Mouse (Mus musculus) left cerebral cortex, postnatal 10 days (tissue): ENCODE data around the gene Cfap58. TPM values are rescaled to one million over a fixed set of nuclear protein-coding genes. Genes with fewer than 3 reads are reported as not detected.

Source experiments
- DNase-seq, 2 experiments: peaks; one replicate each; pipeline ENCODE4 v3.0.0; 2021 to 2022; ENCODE audit warnings: low spot score in 2 of 2, mixed read lengths in 1 of 2; ENCODE audit errors: extremely low spot score in 1 of 2
- intact Hi-C: fragments of 180-260 bp; cut with DNase I; formaldehyde crosslinking; loops from one replicate; pipeline ENCODE4 v1.15.1; 2025
- total RNA-seq, 2 experiments: library from RNA; stranded (reverse); gene quantifications; 2 replicates each; pipeline ENCODE4 v1.2.3; 2021

The Cfap58 gene
- total RNA-seq: 1 to 10 TPM in 1 of 2 experiments, under 1 TPM in 1; 0.54 to 1.2 TPM

DNA sequence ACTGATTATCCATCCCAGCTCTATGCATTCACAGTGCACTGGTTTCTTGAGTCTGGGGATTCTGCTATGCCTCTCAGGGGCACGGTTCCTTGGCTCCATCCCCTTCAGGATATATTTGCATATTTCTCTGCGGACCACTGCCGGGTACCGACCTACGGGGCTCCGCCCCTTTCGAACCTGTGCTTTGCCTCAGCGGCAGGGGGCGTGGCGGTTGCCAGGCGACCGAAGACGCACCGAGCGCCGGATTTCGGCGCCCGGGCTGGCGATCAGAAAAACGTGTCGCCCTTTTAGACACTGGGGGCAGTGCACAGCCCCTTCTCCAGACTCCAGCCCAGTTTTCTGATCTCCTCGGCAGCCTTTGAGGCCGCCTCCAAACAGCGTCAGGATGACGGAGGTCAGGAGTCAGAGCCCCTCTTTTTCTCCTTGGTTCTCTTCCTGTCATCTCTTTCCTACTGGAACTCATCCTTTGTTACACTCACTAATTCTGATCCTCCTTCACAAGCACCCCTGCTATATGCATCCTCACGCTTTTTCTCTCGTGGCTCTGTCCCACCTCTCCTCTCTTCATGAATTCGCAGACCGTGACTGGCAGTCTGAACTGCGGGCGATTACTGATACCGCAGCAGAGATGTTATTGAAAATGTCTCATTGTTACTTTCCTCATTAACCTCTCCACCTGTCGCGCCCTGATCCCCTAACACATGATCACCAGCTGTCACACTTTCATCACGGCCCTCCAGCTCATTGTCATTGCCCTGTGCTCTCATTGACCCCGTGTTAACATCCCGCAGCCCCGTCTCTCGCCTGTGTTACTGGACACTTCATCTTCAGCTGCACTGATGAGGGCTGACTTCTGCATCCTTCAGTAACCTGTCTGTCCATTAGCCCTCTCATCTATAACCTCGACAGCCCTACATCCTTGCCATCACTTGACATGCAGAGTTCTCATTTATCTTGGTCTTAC is at the start of gene Cfap58:
Gene Cfap58, plus strand, starts transcription at position 233 of the 964 bp plus-strand sequence.
- DNase-seq: peak; percentile 26 to 77
- intact Hi-C loops: no loop called here

DNA sequence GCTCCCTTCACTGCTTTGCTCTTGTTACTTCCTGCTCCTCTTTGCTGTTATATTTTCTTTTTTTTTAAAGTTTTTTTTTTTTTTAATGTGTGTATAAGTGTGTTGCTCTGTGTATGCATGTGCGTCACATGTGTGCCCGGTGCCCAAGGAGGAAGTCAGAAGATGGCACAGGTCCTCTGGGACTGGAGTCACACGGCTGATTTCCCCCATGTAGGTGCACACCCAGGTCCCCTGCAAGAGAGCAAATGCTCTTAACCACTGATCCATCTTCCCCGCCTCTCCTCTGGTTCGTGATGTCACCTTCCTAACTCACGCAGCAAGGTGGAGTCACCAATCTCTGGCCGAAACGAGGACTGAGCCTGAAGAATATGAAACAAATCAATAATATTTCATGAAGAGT is 49.4 kb upstream of the Cfap58 start:
- intact Hi-C loops: no loop called here
- DNase-seq: no peak

DNA sequence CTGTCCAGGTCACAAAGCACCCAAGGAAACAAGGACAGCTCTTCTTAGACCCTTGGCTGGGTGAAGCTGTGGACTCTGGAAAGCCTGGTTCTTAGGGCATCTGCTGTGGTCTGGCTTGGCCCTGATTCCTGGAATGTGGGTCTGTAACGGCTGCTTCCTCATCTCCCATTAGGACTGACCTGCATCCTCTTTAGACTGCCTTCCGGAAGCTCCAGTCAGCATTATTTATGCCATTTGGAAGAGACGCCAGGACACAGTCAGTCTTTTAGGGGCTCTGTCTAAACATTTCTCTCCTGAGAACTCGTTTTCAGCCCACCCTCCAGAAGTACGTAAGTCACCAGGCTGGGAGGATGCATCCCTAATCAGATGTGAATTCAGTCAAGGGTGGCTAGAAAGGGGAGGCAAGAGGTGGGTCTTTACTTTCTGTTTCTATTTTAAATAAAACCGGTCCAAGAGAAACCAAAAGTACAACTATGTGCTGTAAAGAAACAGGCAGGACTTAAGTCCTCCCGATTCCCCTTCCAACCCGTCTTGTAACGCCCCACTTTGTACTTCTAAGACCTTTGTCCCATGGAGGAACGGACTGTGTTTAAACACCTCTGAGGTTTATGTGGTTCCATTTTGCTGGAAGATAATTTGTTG is 46.9 kb upstream of the Cfap58 start:
- intact Hi-C loops: no loop called here
- no peak for DNase-seq

DNA sequence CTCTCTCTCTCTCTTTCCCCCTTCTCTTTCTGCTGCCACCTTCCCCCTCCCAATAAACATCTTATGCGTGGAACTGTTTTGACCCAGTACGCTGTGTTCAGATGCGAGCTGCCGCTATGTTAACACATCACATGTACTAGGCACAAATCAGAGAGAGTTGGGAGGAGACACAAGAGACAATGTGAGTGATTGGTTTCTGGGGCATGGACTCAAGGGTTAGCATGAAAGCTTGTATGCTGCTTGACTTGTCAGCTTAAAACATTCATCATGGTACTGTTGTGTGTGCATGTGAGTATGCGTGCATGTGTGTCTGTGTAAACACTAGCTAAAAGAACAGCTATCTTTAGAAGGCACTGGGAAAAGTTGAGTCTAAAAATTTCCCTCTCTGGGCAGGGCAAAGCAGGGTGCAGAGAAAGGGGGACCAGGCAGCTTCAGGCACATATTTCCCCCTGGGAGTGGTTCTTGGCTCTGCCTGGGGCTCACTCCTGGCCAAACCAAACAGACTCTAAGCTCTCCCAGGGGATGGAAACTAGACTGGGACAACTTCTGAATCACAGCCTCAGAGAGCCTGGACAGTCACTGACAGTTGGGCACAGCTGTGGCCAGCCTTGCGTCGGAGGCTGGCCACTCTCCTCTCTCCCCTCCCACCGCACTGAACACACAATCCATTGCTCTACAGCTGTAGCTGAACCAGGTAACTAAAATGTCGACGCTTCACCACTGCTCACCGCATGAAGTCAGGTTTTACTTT is 45.7 kb upstream of the Cfap58 start:
- intact Hi-C loops: no loop called here
- DNase-seq: peak in 1 of 2 experiments; percentile 40

DNA sequence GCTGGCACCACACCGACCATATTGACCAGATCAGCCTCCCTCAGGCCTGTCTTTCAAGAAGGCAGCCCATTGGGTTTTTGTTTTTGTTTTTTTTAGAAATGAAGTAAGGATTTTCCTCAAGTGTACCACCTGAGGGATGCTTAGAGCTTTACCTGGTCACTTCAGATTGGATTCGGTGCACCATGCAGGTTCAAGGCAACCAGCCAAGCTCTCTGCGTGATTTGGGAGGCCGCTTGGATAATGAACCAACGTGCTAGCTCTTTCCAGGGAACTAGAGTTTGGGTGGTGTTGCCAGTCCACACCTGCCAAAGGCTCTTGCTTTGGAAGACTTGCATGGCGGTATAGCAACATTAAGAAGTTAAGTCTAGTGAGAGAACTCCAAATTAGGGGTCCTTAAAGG is 44.4 kb upstream of the Cfap58 start:
- intact Hi-C loops: no loop called here
- no peak for DNase-seq

DNA sequence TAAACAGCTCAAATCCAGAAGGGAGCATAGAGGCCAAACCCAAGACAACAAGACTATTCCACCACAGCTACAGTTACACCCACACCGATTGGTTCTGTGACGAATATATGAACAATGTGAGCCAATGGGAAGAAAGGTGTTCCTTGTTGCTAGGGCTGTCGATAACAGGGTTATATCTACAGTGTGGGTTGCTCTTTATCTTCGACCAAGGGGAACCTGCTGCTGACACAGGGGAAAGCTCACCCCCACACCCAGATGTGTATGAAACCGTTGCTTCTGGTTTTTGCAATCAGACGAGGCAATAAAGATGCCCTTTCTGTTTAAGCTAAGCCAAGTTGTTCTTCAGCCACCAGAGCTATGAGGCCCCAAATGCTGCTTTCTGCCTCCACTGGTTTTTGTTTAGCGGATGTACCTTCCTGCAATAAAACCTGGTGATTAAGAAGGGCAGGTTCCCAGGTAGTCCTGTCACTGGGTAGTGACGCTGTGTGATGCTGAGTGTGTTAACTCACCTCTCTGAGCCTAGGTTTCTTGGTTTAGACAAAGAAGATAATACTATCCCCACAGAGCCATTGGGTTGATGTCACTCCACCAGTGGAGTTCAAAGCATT is 38.9 kb upstream of the Cfap58 start:
- intact Hi-C loops: no loop called here
- no peak for DNase-seq

DNA sequence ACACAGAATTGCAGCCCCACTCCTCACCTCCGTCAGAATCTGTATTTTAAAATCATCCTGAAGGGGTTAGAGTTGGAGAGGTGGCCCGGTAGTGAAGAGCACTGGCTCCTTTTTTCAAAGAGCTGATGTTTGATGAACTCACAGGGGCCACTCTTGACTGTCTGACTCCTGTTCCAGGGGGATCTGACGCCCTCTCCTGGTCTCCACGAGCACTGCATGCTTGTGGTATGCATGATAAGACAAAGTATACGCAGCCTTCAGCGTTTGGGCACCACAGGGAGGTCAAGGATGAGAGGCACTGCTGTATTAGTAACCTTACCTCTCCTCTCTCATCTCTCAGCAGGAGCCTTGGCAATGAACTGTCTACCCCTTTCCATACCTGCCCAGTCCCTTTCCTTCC is 37.5 kb upstream of the Cfap58 start:
- DNase-seq: no peak
- intact Hi-C loops: no loop called here

DNA sequence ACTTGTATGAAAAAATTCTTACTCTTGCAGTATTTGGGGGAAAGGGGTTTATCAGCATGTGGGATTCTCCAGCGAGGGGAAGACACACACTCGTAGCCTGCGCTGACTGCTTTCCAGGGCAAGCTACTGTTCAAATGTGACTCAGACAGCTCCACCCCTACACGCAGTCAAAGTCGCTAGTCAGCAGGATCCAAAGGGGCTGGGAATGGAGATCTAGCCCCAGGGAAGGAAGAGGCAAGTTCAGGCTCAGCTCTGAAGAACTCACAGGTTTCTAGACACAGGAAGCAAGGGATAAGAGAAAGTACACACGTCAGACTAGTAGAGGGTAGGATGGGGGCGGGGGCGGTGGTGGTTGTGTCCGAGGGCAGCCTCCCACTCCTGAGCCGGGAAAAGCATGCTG is 36.9 kb upstream of the Cfap58 start:
- intact Hi-C loops: no loop called here
- no peak for DNase-seq

DNA sequence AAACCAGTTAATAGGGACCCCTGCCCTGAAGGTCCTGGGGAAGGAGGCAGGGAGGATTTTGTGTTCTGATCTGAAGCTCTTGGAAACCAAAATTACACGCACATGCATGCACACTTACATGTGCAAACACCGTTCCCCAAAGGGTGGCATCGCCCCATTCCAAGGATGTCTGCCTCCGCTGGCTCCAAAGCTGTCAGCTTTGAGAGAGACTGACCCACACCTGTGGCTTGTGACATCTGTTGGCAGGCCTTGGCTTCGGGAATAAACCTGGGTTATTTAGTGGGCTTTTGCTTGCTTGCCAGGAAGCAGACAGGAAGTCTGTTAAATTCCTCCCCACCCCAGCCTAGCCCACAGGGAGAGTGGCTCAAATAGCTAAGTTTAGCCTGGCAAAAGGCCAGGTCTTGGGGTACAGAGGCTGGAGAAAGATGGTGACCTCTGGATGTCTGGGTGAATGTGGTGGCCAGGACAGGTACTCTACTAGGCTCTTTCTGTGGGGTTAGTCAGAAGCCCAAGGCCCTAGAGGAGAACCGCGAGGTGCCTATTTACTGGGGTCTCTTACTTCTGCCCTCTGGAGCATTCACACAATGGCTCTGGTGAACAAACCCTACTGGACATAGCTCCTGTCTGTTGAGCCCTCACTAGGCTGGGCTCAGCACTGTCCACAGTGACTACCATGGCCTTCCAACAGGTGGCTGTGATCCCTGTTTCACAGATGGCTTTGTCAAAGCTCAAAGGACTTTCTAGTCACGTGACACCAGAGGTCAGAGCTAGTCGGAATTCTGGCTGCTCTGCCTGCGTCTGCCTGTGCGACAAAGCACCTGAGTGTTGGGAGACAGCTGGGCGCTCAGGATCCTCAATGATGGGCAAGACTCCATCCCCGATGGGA is 34.9 kb upstream of the Cfap58 start:
- peak in 1 of 2 experiments; percentile 56 for DNase-seq
- intact Hi-C loops: no loop called here

DNA sequence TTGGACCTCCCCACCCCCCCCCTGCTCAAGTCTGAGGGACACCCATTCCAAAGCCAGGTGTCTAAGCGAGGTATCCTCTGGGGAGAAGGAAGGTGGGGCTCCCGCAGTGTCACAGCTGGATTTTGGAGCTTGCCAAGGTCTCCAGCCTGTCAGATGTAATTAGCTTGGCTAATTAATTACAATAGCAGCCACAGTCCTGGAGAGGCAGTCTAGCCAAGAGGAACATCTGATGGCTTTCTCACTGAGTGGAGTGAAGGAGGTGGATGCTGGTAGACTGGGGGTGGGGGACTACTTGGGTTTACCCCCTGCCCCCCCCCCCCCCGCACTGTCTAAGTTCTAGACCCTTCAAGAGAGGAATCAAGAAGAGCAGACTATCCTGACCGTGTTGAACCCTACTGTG is 33.8 kb upstream of the Cfap58 start:
- intact Hi-C loops: no loop called here
- DNase-seq: no peak

DNA sequence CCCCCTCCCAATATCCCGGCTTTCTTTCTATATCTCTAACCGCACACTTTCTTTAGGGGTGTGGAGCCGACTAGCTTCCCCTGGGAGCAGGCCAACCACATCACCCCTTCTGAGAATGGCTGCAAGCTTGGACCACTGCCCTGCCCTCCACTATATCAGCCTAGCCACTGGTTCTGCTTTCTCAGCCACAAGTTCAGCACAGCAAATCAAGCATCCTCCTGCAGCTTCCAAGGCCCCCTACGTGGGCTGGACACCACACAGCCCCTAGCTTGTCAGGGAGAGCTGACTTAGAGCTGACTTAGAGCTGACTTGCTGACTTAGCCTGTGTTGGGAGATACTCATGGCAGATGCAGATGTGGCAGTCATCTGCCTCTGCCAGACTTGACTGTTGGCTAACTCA is 32.4 kb upstream of the Cfap58 start:
- intact Hi-C loops: no loop called here
- DNase-seq: no peak

DNA sequence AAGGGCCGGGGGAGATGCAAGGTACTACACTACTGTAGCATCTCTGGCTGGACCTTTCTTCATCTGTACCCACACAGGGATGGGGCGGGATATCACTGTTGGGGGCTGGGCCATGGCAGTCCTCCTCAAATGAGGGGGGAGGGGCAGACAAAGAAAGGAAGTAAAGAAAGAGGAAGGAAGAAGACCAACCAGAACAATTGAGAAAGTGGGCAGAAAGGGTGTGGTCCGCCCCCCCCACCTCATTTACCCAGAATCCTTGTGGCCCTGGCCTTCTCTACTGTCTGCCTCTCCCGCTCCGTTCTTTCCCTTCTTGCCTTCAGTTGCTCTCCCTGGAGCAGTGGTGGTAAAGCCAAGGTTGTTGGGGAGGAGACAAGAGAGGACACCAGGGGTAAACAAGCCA is 31.9 kb upstream of the Cfap58 start:
- no peak for DNase-seq
- intact Hi-C loops: no loop called here

DNA sequence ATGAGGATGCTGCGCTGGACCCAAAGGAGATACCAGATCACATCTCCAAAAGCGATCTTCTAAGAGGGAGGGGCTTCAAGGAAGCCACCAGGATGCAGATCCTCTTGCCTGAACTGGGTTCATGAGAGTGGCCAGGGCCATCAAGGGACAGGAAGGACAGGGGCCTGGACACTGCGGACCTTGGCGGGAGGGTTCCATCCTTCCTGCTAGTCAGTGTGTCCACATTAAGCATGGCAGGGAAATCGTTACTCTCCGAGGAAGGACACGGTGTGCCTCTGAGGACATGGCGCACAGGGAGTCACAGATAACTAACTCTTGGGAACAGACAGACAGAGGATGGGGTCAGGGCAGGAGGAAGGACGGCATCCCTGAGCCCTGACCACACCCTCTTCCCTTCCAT is 29.9 kb upstream of the Cfap58 start:
- intact Hi-C loops: no loop called here
- no peak for DNase-seq

DNA sequence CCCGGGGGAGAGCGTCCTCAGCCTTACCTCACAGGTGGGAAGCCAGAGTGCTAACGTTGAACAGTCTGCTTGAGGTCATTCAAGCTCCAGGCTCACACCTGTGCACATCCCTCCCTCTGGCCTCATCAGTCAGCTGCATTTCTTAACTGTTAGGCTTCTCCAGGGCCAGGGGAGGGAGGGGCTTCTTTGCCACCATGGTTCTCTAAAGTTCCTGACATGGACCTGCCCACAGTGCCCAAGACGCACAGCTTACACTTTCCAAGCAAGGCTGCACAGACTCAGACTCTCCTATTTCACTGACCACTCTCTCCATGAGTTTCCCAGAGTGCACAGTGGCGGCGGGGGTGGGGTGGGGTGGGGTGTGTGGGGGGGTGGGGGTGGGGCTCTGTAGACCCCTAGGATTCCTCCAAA is 28.5 kb upstream of the Cfap58 start:
- intact Hi-C loops: no loop called here

DNA sequence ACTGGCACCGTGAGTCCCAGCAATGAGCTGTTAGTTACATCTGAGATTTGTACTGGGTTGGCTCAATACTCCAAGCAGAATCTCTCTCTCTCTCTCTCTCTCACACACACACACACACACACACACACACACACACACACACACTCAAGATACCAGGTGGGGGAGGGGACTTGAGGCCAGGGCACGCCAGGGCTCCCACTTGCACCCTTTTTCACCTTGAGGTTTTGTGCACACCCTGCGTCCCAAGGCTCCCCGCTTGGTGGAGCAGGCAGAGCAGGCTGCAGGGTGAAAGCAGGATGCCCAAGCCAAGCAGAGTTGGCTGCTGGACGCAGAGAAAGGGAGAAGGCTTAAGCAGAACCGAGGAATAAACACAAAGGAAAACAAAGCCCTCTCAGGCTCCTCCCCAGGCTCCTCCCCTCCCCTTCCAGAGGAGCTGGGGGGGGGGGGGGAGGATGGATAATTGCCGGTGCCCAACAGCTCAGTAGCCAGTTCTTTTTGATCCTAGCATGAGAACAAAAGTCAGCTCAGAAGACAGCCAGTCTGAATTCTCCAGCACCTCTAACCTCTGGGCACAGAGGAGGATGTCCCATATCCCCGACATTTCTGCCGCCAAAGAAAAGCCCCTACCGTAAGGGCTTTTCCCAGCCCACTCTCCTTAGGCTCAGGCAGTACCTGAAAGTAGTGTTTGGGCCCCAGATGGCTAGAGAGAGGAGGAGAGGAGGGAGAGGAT is 27.9 kb upstream of the Cfap58 start:
- intact Hi-C loops: no loop called here
- DNase-seq: no peak

More for the DNA sequence above, 28.5 kb upstream of the Cfap58 start:
- DNase-seq: no peak

DNA sequence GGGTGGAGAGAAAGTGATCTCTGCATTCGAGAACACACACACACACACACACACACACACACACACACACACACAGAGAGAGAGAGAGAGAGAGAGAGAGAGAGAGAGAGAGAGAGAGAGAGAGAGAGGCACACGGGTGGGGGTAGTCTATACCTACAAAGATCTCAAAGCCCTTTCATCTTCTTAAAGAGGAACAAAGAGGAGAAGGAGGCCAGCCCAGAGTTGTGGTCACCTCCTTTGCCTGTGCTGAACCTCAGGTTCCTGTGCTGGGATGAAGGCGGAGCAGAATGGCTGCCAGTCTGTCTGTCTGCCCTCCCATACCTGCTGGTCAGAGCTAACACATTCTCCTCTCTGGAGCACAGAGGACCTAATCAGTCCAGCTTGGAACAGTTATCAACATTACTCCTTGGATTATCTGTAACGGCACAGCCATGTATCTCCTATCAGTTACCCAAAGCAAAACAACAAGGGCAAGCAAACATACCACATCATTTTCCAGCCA is 27.3 kb upstream of the Cfap58 start:
- no peak for DNase-seq
- intact Hi-C loops: no loop called here

DNA sequence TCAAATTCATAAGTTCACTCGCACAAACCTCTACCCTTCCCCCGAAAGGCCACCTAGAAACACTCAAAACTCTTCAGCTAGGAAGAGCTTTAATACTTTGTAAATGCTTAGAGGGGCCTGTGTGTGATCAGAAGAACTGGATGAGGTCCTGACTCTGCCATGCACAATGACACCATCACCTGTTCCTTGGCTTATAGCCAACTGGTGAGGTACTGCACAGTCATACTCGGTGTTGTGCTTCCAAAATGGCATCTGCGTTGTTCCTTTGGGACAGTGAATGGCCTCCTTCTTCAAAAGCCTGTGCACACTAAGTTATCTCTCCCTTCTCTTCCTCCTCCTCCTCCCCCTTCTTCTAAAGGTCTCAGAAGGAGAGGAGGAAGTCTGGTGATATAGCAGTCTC is 26.7 kb upstream of the Cfap58 start:
- DNase-seq: no peak
- intact Hi-C loops: no loop called here
